Mouse (Mus musculus) hindbrain, postnatal 0 days (tissue): ENCODE measurements at regions not wholly inside any gene's neighbourhood (a gene's known extent, or its start where the extent isn't known, plus 50 kb on each side); places are given as distances from the start of the nearest gene placed in this dataset.

Experiments
- ATAC-seq: fragments of 200-750 bp; cut with Nextera tagmentation; 2 replicates; pipeline ENCODE4 v1.8.0; 2017; ENCODE audit warnings: mild to moderate bottlenecking, moderate TSS enrichment, moderate library complexity
- DNase-seq: peaks from one replicate; pipeline ENCODE4 v3.0.0-alpha.2; 2015; ENCODE audit warnings: low spot score
- H3K27ac ChIP-seq: fragments of 300-500 bp; sonication (generic); 2 replicates; pipeline ENCODE4 v1.5.1; 2014; ENCODE audit warnings: mild to moderate bottlenecking
- H3K27me3 ChIP-seq: fragments of 300-500 bp; sonication (generic); 2 replicates; pipeline ENCODE4 v1.6.1; 2014; ENCODE audit warnings: low read length, mixed read lengths; ENCODE audit not compliant: insufficient read depth
- H3K36me3 ChIP-seq: fragments of 300-500 bp; sonication (generic); 2 replicates; pipeline ENCODE4 v1.6.1; 2014; ENCODE audit warnings: low read length, mixed read lengths; ENCODE audit not compliant: insufficient read depth
- H3K4me1 ChIP-seq: fragments of 300-500 bp; sonication (generic); 2 replicates; pipeline ENCODE4 v1.6.1; 2014; ENCODE audit warnings: antibody characterized with exemption, low read length, mixed read lengths; ENCODE audit not compliant: insufficient read depth
- H3K4me2 ChIP-seq: fragments of 300-500 bp; sonication (generic); 2 replicates; pipeline ENCODE4 v1.6.1; 2014; ENCODE audit warnings: low read depth, mild to moderate bottlenecking, low read length, moderate library complexity, mixed read lengths
- H3K4me3 ChIP-seq: fragments of 300-500 bp; sonication (generic); 2 replicates; pipeline ENCODE4 v1.5.1; 2014; ENCODE audit warnings: low read length
- H3K9ac ChIP-seq: fragments of 300-500 bp; sonication (generic); replicated peaks from 2 replicates; pipeline ENCODE4 v1.6.1; 2014; ENCODE audit warnings: mild to moderate bottlenecking, low read length, moderate library complexity, mixed read lengths
- H3K9me3 ChIP-seq: fragments of 300-500 bp; sonication (generic); 2 replicates; pipeline ENCODE4 v1.6.1; 2016; ENCODE audit warnings: low read length, mixed read lengths
- CTCF ChIP-seq: IDR thresholded peaks from 2 replicates; pipeline ENCODE4 v1.5.1; 2016; ENCODE audit warnings: antibody characterized with exemption, control low read depth, low read depth
- WGBS: fragments of 180-500 bp; shearing (Covaris S2); extraction: QIAGEN DNeasy Blood & Tissue Kit; methylation state at CpG from one replicate; pipeline ENCODE4 v1.1.7; 2014; 5-methylcytosine and 5-hydroxymethylcytosine counted together

DNA sequence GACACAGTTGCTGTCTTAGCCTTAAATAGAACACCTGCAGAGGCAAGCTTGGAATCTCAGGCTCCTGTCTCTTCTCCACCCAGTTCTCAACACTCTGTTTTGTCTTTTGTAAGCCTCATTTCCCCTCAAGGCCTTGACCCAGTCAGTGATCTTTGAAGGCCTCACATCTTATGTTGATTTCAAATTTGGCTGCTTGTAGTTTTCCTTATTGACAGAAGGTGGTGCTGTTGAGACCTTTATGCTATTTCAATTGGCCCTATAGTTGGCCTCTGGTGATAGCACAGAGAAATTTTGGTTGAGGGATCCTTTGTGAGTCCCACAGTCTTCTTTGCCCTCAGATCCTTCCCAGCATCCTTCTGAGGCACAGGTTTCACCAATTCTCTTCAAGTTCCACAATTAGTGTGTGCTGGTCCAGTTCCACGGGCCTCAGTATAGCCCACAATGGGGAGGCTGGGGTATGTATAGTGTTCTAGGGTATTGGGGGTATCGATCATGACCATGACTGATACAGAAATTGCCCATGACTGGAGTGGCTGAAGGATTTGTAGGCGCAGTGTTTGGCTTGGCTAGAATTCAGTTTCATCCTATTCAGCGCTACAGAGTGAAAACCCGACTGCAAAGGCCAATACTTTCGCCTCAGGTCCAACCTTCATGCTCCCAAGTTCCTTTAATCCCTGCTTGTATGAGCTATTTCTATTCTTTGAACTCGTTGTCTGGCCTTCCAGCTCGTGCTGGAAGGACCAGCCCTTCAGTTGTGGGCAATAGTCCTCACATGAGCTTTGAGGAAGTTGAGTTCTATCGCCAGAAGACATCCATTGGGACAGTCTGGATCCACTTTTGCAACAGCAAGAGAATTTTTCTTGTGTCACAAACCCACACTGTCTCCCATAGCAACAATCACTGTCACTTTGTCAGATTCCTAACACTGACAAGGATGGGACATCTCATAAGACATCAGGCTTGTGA lies 110.3 kb downstream of the 4933412E24Rik start:
- Histone ChIP-seq H3K27ac (no peak overlapping the region), H3K27me3 (no peaks in the 10 kb centered on the region), H3K9ac (no peak overlapping the region), H3K4me1 (no peaks in the 10 kb centered on the region), H3K4me2 (no peak overlapping the region), H3K9me3 (no peaks in the 10 kb centered on the region), H3K36me3 (no peaks in the 10 kb centered on the region), H3K4me3 (no peak overlapping the region)
- peak; percentile 77 for DNase-seq
- peak; percentile 80 for TF ChIP-seq CTCF
- ATAC-seq, result no peak
- 82% methylated on average over 9 of the region's 9 CpGs for WGBS

DNA sequence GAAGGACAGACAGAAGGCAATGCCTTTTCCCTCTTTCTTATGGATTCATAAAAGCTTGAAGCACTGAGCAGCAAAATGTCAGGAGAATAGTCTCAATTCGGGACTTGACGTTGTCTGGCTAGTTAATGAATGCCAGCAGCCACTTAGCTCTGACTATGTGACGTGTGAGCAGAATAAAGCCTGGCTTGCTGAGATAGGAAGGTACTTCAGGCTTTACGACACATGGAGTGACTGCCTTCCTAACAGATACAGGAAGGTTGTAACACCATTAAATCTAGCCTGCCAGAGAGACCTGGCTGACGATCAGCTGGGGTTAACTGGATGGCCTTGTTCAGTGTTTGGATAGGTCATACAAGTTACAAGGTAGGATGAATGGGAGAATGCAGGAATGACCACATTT lies 111.7 kb downstream of the 4933412E24Rik start:
- H3K9me3 ChIP-seq, result no peaks in the 10 kb centered on the region
- no peak for ATAC-seq
- no peak for DNase-seq
- no peak overlapping the region for H3K4me2 ChIP-seq
- no peaks in the 10 kb centered on the region for H3K27me3 ChIP-seq
- no peaks in the 10 kb centered on the region for H3K36me3 ChIP-seq
- 66% methylated on average over 5 of the region's 5 CpGs for WGBS
- no peak overlapping the region for H3K9ac ChIP-seq
- no peak overlapping the region for H3K4me3 ChIP-seq
- no peak for TF ChIP-seq CTCF
- H3K4me1 ChIP-seq, result no peaks in the 10 kb centered on the region
- no peak overlapping the region for H3K27ac ChIP-seq

DNA sequence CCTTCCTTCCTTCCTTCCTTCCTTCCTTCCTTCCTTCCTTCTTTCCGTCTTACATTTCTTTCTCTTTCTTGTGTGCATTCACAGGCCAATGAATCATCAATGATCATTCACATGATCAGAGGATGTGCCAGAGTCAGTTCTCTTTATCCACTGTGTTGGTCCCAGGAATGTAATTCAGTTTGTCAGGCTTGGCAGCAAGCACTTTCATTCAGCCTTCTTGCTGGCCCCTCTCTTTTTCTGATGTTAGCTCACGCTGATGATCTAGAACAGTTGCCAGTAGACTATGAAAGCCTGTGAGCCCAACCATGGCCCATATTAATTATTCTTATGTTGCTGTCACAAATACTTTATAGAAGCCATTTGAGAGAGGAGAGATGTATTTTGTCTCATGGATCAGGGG lies 127.4 kb downstream of the 4933412E24Rik start:
- TF ChIP-seq CTCF, result no peak
- 79% methylated on average over 2 of the region's 2 CpGs for WGBS
- H3K4me3 ChIP-seq, result no peak overlapping the region
- no peaks in the 10 kb centered on the region for H3K27me3 ChIP-seq
- no peaks in the 10 kb centered on the region for H3K9me3 ChIP-seq
- H3K4me2 ChIP-seq, result no peak overlapping the region
- no peak for DNase-seq
- no peak overlapping the region for H3K9ac ChIP-seq
- H3K27ac ChIP-seq, result no peak overlapping the region
- no peaks in the 10 kb centered on the region for H3K36me3 ChIP-seq
- ATAC-seq, result no peak
- H3K4me1 ChIP-seq, result no peaks in the 10 kb centered on the region

DNA sequence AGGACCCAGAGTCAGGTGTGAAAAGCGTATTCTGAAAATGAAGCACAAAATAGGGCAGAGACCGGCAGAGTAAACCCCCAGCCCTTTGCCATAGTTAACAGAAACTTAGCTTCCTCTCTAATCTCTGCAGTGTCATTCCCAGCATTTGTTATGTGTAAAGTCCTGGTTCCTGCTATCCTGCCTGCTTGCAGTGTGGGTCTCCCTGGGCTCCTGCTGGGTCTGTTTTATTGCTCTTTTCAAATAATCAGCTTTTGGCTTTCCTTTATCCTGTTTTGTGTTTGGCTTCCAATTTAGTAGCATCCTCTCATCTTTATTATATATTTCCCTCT lies 128.3 kb downstream of the 4933412E24Rik start:
- ATAC-seq, result no peak

DNA sequence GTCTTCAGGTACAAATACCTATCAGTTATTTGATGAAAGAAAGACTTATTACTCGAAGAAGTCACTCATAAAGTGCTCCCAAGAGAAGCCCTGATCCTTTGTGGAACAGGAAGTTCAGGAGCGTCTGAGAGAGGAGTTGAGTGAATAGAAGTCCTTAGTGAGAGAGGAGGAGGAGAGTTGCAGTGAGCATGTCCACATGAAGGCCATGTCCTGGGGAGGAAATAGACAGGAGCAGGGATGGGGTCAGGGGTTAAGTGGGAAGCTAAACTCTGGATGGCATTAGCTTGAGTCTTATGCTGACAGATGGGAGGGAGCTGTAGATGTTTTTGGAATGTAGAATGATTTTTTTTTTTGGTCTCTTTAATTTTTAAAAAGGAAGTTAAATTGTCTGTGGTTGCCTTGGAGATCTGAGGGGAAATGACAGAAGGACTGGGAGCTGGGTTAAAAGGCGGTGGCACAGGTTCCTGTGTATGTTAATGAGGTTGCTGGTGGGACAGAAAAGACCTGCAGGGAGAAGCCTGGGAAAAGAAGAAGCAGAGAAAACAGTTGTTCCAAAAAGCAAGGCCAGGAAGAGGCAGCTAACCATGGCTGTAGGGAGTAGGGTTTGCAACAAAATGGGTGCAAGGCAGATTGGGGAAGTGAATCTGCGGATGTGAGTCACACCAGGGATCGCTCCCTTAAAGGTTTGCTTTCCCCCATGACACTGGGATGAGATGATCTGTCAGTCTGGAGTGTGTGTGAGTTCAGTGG lies 128.9 kb downstream of the 4933412E24Rik start:
- H3K36me3 ChIP-seq, result no peaks in the 10 kb centered on the region
- no peaks in the 10 kb centered on the region for H3K9me3 ChIP-seq
- no peak overlapping the region for H3K4me2 ChIP-seq
- no peak overlapping the region for H3K27ac ChIP-seq
- no peaks in the 10 kb centered on the region for H3K27me3 ChIP-seq
- no peak for TF ChIP-seq CTCF
- DNase-seq (no peak), ATAC-seq (no peak)
- no peak overlapping the region for H3K9ac ChIP-seq
- no peak overlapping the region for H3K4me3 ChIP-seq
- no peaks in the 10 kb centered on the region for H3K4me1 ChIP-seq
- WGBS, result 50% methylated on average over 5 of the region's 5 CpGs

More for the DNA sequence above, 128.3 kb downstream of the 4933412E24Rik start:
- 36% methylated on average over 2 of the region's 2 CpGs for WGBS
- Histone ChIP-seq H3K4me2 (no peak overlapping the region), H3K36me3 (no peaks in the 10 kb centered on the region), H3K27me3 (no peaks in the 10 kb centered on the region), H3K4me1 (no peaks in the 10 kb centered on the region), H3K27ac (no peak overlapping the region), H3K4me3 (no peak overlapping the region), H3K9ac (no peak overlapping the region), H3K9me3 (no peaks in the 10 kb centered on the region)
- no peak for TF ChIP-seq CTCF
- DNase-seq, result no peak

DNA sequence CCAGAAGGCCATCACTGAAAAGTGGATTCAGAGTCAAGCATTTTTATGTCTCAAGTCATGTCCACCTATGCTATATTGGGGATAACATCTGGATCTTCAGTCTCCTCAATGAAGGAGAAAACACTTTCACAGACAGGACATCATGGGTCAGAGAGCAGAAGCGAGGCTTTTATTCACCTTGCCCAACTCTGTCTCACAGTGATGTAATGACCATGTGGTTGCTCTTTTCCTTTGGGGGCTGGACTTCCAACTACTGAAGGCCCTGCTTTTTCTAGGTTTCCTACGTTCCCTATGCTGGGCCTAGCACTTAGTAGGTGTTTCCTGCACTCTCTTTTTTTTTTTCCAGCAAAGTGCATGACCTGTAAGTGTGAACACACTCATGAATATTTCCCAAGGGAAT lies 130.4 kb downstream of the 4933412E24Rik start:
- Histone ChIP-seq H3K4me1 (no peaks in the 10 kb centered on the region), H3K27me3 (no peaks in the 10 kb centered on the region), H3K9me3 (no peaks in the 10 kb centered on the region), H3K9ac (no peak overlapping the region), H3K27ac (no peak overlapping the region), H3K4me2 (no peak overlapping the region), H3K4me3 (no peak overlapping the region), H3K36me3 (no peaks in the 10 kb centered on the region)
- no peak for TF ChIP-seq CTCF
- no peak for DNase-seq
- WGBS, result 78% methylated on average over 2 of the region's 2 CpGs
- no peak for ATAC-seq
